ENCODE assay signal across 23 mouse cellular contexts in genomic region chr1:140226673-140227072, GRCm38 (mm10). TPM values are rescaled to one million over a fixed set of nuclear protein-coding genes. Genes with fewer than 3 reads are reported as not detected.
"Had no signal": no experiment of that assay in that cellular context is flagged by ENCODE, and none has a peak within 500 bp of the region (broad histone marks: within the 10 kb centered on the region; RNA-seq: fewer than 3 reads in every experiment).

No protein-coding gene starts in this region.

- H3K4me3 ChIP-seq: kidney, embryonic 15.5 days; left cerebral cortex, adult 2 months; liver, embryonic 13.5 days; midbrain, embryonic 13.5 days; myocyte; neural tube, embryonic 13.5 days had no signal

- H3K36me3 ChIP-seq: kidney, embryonic 15.5 days; liver, embryonic 13.5 days; midbrain, embryonic 13.5 days; neural tube, embryonic 13.5 days had no signal

- H3K4me2 ChIP-seq: kidney, embryonic 15.5 days; liver, embryonic 13.5 days; midbrain, embryonic 13.5 days; neural tube, embryonic 13.5 days had no signal

- ATAC-seq: midbrain, embryonic 13.5 days; midbrain, embryonic 16.5 days had no signal

- H3K27ac ChIP-seq: kidney, embryonic 15.5 days; left cerebral cortex, adult 2 months; liver, embryonic 13.5 days; macrophage; midbrain, embryonic 13.5 days; neural tube, embryonic 13.5 days had no signal

- H3K9me3 ChIP-seq: kidney, embryonic 15.5 days; liver, embryonic 13.5 days; midbrain, embryonic 13.5 days; neural tube, embryonic 13.5 days had no signal

- H3K9ac ChIP-seq: kidney, embryonic 15.5 days; liver, embryonic 13.5 days; midbrain, embryonic 13.5 days; neural tube, embryonic 13.5 days had no signal

- H3K4me1 ChIP-seq: kidney, embryonic 15.5 days; liver, embryonic 13.5 days; midbrain, embryonic 13.5 days; neural tube, embryonic 13.5 days had no signal

- H3K27me3 ChIP-seq: kidney, embryonic 15.5 days; liver, embryonic 13.5 days; midbrain, embryonic 13.5 days; neural tube, embryonic 13.5 days had no signal

- DNase-seq: kidney, adult 2 months; kidney, postnatal 10 days; kidney, postnatal 36 days; layer of hippocampus, postnatal 36 days; liver, embryonic 13.5 days; lung, adult 2 months; lung, postnatal 14 days; retina, postnatal 1 day; right cerebral cortex, postnatal 25 days; spleen, adult 18-20 months; thymus, adult 2 months; thymus, postnatal 14 days; thymus, postnatal 4 days had no signal

RNA-seq across cellular contexts. Expression of gene Kcnt2, which starts 19.3 kb away (rescaled TPM):
- total RNA-seq: megakaryocyte, adult 5-6 weeks; monocyte, adult 5-6 weeks; neutrophil, adult 5-6 weeks had no signal
- polyA plus RNA-seq: macrophage had no signal
